Mouse (Mus musculus) spleen, postnatal 36 days (tissue): ENCODE results near the gene Apobec1.
"Not testable (repeated sequence)": the region's sequence is repeated elsewhere in the genome, so short reads cannot be mapped to it uniquely, and the experiment has no call there.

ENCODE experiments used
- DNase-seq, 2 experiments: peaks; one replicate each; pipeline ENCODE4 v3.0.0; 2022; ENCODE audit warnings: low spot score in 2 of 2, mixed read lengths in 1 of 2

Gene Apobec1

DNA sequence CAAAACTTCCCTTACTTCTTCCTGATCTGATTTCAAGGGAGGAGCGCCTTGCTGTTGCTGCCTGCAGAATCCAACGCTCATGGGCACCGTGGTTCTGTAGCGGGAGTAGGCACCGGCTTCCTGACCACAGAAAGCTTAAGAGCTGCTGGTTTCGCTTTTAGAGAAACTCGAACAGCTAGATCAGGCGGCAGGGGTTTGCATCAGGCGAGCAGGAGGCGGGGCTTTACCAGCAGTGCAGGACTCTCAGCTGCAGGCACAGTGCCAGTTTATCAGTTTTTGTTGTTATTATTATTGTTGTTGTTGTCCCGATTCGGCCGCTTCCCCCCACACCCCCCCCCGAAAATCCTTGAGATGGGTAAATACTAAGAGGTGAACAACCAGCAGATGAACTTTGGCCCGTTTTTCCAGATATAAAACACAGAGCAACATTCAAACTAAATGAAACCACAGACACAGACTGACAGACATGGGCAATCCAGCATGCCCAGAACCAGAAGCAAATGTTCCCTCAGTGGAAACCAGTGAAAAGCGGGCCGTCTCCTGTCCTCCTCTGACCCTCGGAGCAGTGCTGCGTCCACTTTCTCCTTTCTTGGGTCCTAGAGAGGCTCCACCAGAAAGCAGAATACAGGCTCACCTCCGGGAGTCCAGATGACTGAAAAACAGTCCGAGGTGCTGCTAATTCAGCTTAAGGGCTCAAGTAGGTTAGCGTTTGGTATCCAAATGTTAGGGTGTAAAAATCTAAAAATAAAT lies at the start of gene Apobec1:
Gene Apobec1, minus strand, starts transcription at position 203 of the 750 bp plus-strand sequence.
- peak; percentile 90 to 91 for DNase-seq

DNA sequence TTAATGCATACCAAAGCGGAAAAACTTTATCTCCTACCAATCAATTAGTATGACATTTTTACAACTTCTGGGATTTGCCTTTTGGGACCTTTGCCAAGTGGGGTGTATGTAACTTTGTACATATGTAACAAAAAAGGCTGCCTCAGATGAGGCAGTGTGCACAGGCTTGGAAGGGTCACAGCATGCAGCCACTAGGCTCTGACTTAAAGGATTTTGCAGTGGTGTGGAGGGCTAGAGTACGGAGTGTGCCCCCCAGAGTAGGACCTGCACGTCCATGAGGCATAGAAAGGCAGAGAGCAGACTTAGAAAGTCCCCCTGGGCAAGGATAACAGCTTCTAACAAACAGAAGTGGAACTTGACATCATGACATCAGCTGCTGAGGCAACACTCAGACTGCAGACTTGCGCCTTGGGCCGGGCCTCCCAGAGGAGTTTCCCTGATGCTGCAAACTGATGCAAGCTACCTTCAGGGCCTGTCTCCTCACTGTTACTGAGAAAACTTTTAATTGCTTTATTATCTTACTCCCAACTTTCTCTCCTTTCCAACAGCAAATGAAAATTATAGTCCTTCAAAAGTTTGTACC lies 48.2 kb upstream of the Apobec1 start:
- no peak for DNase-seq

DNA sequence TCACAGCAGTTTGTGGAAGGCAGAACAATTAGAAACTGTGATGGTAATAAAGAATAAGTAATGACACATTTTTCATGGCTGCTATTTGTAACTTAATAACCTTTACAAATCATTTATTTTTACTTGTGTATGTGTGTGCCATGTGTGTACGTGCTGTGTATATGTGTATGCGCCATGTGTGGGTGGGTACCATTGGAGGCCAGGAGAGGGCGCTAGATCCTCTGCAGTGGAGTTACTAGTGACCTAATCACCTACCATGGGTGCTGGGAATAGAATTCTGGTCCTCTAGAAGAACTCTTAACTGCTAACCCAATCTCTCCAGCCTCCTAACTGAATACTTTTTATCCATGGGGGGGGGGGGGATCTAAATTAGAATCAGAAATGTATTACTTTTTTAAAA lies 47.7 kb upstream of the Apobec1 start:
- DNase-seq, result no peak

DNA sequence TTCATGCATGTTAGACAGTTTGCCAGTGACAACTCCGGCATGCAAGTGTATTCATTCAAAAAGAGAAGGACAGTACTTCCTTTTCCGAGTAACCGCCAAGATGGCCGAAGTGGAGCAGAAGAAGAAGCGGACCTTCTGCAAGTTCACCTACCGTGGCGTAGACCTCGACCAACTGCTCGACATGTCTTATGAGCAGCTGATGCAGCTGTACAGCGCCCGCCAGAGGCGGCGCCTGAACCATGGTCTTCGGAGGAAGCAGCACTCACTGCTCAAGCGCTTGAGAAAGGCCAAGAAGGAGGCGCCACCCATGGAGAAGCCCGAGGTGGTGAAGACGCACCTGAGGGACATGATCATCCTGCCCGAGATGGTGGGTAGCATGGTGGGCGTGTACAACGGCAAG lies 42.0 kb upstream of the Apobec1 start:
- DNase-seq, result not testable (repeated sequence)

DNA sequence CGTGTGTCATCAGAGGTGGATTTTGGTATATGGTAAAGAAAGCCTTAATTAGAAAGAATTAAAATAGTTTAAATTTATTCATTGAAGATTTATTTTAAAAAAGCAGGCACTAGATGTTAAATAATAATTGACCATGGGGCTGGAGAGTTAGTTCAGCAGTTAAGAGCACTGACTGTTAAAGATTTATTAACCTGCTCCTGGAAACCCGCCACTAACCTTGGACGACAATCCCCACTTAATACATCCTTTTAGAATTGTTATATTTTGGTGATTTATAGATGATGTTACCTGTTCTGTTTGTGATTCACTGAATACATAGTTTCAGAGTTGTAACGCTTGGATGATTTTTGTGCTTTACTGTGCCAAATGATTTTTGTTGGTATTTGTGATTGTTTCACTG lies 35.3 kb upstream of the Apobec1 start:
- DNase-seq, result not testable (repeated sequence)

DNA sequence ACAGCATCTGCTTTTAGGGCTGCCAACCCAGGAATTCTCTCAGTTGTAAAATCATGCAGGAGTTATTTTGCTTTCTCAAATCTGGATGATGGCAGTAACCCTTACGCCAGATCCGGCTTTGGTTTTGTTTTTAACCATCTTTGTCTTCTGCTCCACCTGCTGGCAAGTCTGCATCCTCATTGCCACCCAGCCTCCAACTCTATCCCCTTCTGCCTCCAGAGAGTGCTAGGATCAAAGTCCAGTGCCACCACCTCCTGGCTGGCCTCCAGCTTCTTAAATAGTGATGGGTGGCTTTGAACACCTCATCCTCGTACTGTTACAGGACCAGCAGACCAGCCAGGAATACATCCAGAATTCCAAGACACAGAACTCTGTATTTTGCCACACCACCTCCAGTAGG lies 34.4 kb upstream of the Apobec1 start:
- no peak for DNase-seq

DNA sequence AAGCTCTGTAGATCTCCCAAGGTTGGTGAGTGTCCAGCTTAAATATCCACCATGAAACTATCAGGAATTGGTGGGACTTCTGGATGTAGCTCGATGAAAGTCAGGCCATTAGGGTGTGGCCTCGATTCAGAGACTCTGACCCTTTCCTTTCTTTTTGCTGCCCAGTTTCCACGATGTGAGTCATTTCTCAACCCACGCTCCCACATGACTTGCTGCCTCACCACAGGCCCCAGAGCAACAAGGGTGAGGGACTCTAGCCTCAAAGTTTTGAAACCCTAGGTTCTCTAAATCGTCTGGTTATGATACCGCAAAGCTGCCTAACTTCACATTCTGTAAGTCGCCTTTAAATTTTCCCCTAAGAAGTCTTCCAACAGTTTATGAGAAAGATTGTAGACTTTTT lies 33.1 kb upstream of the Apobec1 start:
- peak in 1 of 2 experiments; percentile 26 for DNase-seq

DNA sequence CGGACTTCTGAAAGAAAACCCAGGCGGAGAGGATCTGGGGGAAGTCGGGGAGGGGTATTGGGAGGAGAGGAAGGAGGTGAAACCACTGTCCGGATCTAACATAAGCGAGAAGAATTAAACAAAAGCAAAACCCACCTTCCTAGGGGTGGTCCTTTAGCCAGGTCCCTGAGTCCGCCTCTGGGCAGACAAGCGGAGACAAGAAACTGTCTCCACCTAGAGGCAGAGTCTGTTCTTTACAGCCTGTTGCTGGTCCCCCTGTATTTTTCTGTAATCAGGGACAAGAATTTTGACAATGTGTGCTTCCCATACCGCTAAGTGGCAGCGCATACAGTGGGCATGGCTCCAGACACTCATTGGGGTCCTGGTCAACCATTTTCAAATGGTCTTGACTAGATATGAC lies 31.2 kb upstream of the Apobec1 start:
- DNase-seq, result peak; percentile 15 to 18

DNA sequence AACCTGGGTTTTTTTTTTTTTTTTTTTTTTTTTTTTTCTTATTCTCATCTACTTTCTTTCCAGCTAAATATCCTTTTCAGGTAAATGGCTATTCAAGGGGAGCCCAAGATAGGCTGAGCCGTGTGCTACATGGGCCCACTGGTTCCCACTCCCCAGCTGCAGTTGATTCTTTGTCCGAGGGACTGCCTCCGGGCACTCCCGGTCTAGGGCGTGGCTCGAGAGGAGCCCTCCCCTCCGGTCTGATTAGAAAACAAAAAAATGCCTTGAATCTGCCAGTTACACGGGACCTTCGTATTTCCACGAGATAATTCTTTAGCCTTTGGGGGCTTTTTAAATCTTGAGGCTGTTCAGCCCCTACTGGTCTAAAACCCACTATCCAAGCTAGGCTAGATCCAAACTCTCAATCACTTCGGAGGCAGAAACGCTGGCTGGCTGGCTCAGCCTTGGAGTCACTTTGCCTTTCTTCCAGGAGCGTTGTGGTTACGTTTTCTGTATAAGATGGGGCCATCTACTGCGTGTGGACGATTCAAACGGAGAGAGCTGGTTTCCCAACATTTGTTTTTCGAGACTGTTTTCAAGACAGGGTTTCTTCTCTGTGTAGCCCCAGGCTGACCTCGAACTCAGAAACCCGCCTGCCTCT lies 25.3 kb upstream of the Apobec1 start:
- no peak for DNase-seq

DNA sequence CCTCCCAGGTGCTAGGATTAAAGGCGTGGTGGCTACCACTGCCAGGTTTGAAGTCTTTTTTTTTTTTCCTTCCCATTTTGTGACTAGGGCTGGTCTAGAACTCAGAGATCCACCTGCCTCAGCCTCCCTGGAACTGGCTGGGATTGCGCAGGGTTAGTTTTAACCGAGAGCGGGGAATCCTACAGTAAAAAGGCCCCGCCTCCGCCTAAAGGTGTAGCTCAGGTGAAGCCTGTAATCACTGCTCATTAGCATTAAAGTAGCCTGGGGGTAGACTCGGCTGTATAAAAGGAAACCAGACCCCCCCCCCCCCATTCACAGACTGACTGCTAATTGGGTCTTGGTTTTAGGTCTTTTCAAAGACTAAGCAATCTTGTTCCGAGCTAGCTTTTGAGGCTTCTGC lies 23.9 kb upstream of the Apobec1 start, which contains the start of gene Dppa3:
Gene Dppa3, plus strand, starts transcription at position 301 of the 400 bp plus-strand sequence.
- DNase-seq, result no peak

DNA sequence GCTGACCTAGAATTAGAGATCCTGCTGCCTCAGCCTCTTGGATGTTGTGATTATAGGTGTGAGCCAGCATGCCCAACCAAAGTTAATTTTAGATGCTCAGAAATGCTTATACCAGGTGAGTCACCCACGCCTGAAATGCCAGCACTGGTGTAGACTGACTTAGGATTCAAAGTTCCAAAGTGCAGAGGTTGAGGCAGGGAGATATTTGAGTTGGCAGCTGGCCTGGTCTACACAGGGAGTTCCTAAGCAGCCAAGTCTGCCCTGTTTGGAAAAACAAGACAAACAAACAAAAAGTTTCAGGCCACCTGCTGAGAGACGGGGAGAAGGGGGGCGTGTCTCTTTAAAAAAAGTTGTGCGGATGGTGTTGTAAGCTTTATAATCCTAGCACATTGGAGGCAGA lies 22.9 kb upstream of the Apobec1 start:
- no peak for DNase-seq

DNA sequence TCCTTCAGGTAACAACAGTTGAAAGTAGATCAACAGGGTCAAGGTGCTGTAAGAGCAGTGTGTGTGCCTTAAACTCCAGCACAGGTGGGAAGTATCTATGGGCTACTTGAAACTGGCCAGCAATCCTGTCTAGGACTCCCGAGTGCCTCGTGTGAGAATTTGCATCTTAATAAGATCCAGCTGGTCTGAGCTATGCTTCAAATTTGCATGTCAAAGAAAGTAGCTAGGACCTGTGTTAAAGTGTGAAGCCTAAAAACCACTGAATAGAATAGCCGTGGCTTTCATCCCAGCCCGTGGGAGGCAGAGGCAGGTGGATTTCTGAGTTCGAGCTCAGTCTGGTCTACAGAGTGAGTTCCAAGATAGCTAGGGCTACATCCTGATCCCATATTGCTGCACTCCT lies 22.2 kb upstream of the Apobec1 start:
- no peak for DNase-seq

DNA sequence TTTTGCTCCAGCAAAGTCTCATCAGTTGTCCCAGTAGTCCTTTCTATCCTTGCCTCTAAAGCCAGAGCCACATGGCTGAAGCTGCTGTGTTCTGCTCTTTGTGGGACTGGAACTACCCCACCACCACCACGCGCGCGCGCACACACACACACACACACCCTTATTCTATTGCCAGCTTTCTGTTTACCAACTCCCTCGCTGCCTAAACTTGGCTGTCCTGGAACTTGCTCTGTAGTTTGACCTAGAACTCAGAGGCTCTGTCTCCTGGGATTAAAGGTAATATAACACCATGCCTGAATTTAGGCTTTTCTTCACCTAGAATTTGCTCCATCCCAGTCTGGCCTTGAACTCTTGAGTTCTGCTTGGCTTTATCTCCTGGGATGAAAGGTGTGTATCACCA lies 18.8 kb upstream of the Apobec1 start:
- DNase-seq, result no peak

DNA sequence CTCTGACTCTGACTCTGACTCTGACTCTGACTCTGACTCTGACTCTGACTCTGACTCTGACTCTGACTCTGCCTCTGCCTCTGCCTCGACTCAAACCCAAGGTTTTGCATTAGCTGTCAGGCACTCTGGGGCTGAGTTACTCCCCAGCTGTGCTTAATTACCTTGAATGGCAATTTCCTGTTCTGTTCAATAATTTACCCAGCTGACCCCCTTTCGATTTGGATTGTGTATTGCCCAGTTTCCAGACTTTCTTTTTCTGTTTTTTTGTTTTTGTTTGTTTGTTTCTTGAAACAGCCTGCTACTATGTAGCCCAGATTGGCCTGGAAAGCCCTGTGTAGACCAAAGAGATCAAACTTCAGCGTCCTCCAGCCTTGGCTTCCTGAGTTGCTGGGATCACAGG lies 13.8 kb upstream of the Apobec1 start:
- DNase-seq, result no peak

DNA sequence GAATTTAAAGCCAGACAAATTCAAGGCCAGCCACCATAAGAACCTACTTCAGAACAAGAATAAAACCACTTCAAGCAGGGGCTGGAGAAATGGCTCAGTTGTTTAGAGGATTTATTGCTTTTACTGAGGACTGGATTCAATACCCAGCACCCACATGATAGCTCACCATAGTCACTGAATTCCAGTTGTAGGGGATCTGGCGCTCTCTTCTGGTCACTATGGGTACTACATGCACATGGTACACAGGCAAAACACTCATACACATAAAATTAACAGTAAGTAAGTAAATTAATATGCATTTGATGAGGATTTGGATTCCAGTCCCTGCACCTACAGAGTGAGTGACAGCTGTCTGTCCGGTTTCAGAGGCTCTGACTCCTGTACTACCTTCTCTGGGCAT lies 11.8 kb upstream of the Apobec1 start:
- DNase-seq, result peak in 1 of 2 experiments; percentile 39

DNA sequence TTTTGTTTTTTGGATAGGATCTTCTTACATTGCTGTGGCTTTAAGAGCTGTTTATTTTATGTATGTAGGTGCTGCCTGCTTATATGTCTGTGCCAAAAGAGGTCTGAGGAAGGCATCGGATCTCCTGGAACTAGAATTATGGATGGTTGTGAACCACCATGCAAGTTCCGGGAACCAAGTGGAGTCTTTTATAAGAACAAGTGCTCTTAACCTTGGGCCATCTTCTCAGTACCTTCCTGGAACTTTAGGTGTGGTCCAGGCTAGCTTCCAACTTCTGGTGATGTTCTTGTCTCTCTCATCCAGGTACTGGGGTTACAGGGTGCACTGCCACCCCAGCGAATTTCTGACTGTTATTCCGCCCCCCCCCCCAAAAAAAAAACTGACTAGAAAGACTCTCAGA lies 10.2 kb upstream of the Apobec1 start:
- DNase-seq, result no peak

DNA sequence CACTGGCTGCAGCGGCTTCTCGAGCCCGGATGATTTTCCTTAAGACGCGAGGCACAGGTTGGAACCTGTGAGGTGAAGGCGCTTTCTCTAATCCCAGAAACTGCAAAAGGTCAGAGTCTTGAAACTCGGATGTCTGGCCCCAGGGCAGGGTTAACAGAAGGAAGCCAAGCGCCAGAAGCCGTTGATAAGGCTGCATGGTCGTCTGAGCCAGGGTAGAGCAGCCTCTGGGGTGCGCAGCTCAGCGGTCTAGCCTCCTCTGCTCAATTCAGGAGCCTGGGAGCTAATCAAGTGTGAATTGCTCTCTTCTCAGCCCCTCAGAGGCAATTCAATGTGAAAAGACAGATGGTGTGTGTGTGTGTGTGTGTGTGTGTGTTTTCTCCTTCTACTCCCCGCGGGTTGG lies 7.5 kb upstream of the Apobec1 start, which contains the start of gene Gdf3:
Gene Gdf3, minus strand, starts transcription at position 317 of the 400 bp plus-strand sequence.
- DNase-seq, result no peak

DNA sequence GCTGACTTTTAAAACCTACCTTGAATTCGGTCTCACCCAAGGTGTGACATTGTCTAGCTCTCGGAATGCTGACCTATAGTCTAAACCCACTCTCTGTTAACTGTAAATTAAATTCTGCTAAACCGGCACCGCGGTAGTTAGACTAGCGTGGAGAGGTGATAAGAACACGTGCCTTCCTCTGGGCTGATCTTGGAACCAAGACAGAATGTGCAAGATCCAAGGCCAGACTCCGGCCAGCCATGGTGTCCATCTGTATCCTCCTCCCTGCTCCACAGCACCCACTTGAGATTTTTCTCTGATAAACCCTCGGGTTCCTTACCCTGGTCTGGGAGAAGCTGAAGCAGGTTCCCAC lies 7.1 kb upstream of the Apobec1 start:
- DNase-seq, result no peak

DNA sequence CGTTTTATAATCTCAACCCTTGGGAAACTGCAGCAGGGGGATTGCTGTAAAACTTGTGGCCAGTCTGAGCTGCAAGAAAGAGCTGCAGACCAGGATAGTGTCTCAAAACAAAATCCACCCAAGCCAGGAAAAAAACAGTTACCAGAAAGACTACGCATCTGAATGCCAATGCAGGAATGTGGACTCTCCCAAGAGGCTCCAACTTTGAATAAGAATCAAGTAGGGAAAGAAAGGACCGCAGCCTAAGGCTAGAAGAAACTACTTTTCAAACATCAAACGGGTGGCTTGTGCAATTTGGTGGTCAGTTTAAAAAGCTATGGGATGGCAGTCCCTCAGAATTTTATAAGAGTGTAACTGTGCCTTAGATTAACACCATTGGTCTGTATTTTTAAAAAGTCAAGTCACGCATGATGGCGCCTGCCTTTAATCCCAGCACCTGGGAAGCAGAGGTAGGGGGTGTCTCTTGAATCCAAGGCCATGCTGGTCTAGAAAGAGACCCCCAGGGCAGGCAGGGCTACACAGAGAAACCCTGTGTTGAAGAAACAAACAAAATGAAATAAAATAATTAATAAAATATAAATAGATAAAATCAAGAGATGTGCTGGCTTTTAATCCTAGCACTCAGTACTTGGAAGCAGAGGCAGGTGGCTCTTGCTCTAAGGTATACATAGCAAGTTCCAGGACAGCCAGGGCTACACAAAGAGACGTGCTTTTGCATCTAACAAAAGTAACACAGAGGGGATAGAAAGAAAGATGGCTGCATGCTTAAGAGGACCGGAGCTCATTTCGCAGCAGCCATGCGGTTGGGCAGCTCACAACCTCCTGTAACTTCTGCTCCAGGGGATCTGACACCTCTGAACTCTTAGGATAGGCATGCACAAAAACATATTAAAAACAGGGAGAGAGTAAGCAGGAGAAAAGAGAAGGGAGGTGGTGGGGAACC lies 6.5 kb upstream of the Apobec1 start:
- no peak for DNase-seq

DNA sequence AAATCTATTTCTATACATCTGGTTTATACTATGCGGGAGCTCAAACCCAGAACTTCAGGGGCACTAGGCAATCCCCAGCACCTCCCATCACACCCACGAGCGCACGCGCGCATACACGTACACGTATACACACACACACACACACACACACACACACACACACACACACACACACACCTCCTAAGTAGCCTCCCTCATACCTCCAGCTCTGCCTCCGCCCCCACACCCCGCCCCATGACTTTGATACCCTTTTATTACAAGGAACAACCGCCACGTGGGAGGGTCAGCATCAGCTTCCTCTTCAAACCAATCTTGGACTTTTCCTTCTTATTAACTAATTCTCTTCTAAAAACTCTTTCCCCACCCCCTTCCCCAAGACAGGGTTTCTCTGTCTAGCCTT lies 5.5 kb upstream of the Apobec1 start:
- DNase-seq, result no peak

DNA sequence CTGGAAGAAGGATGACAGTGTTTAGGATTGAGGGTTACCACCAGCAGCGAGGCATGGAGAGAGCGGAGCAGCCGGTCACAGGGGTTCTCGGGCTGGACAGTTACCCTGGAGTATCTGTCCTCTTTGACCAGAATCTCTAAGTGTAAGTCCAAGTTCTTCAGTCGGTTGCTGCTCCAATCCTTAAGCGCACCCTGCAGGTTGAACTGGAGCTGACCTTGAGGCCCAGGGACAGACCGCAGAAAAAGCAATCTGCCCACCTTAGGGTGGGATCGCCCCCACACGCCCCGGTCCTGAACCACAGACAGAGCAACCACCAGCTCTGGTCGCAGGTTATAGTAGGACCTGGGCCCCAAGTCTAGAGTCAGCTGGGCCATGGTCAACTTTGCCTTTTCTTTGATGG lies 4.4 kb upstream of the Apobec1 start:
- DNase-seq, result no peak

DNA sequence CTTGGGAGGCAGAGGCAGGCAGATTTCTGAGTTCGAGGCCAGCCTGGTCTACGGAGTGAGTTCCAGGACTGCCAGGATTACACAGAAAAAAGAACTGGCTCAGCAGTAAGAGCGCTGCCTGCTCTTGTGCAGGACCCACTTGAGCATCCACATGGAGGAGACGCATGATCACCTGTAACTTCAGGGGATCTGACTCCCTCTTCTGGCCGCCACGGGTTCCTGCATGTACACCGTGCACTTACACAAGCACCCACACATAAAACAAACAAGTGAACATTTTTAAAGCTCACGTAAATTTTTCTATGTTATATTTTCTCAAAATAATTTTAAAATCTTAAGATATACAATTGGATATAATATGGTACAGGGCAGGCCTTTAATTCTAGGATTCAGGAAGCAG lies 3.2 kb upstream of the Apobec1 start:
- DNase-seq, result peak; percentile 32 to 38
